Mouse (Mus musculus) heart, postnatal 0 days (tissue): ENCODE data around the gene Ufl1. TPM values are rescaled to one million over a fixed set of nuclear protein-coding genes. Genes with fewer than 3 reads are reported as not detected.
"Not testable (repeated sequence)": the region's sequence is repeated elsewhere in the genome, so short reads cannot be mapped to it uniquely, and the experiment has no call there.

ENCODE experiments used
- ATAC-seq: fragments of 200-750 bp; cut with Nextera tagmentation; 2 replicates; pipeline ENCODE4 v1.8.0; 2017; ENCODE audit warnings: low read depth, moderate number of reproducible peaks, moderate library complexity; ENCODE audit not compliant: insufficient read depth
- DNase-seq: peaks from one replicate; pipeline ENCODE4 v3.0.0-alpha.2; 2016; ENCODE audit warnings: low spot score
- H3K27ac ChIP-seq: fragments of 300-500 bp; sonication (generic); 2 replicates; pipeline ENCODE4 v1.5.1; 2014; ENCODE audit warnings: low read depth, mild to moderate bottlenecking
- H3K27me3 ChIP-seq: fragments of 300-500 bp; sonication (generic); 2 replicates; pipeline ENCODE4 v1.6.1; 2014; ENCODE audit warnings: low read length, mixed read lengths; ENCODE audit not compliant: control insufficient read depth, insufficient read depth
- H3K36me3 ChIP-seq: fragments of 300-500 bp; sonication (generic); replicated peaks from 2 replicates; pipeline ENCODE4 v1.6.1; 2014; ENCODE audit warnings: low read length, mixed read lengths; ENCODE audit not compliant: control insufficient read depth, insufficient read depth
- H3K4me1 ChIP-seq: fragments of 300-500 bp; sonication (generic); 2 replicates; pipeline ENCODE4 v1.6.1; 2014; ENCODE audit warnings: antibody characterized with exemption; ENCODE audit not compliant: control insufficient read depth, insufficient read depth
- H3K4me2 ChIP-seq: fragments of 300-500 bp; sonication (generic); 2 replicates; pipeline ENCODE4 v1.6.1; 2014; ENCODE audit warnings: low read depth, mild to moderate bottlenecking, low read length, moderate library complexity
- H3K4me3 ChIP-seq: fragments of 300-500 bp; sonication (generic); 2 replicates; pipeline ENCODE4 v1.5.1; 2014; ENCODE audit warnings: low read depth, low read length
- H3K9ac ChIP-seq: fragments of 300-500 bp; sonication (generic); replicated peaks from 2 replicates; pipeline ENCODE4 v1.6.1; 2014; ENCODE audit warnings: low read depth, low read length, mixed read lengths
- H3K9me3 ChIP-seq: fragments of 300-500 bp; sonication (generic); replicated peaks from 2 replicates; pipeline ENCODE4 v1.6.1; 2016; ENCODE audit warnings: low read length; ENCODE audit not compliant: control insufficient read depth
- CTCF ChIP-seq: IDR thresholded peaks from 2 replicates; pipeline ENCODE4 v1.5.1; 2016; ENCODE audit warnings: antibody characterized with exemption, control low read depth, low read depth
- EP300 ChIP-seq: IDR thresholded peaks from 2 replicates; pipeline ENCODE4 v1.6.1; 2016; ENCODE audit warnings: antibody characterized with exemption, low read depth
- WGBS: fragments of 180-500 bp; shearing (Covaris S2); extraction: QIAGEN DNeasy Blood & Tissue Kit; methylation state at CpG from one replicate; pipeline ENCODE4 v1.1.7; 2014; 5-methylcytosine and 5-hydroxymethylcytosine counted together
- polyA plus RNA-seq: library from polyadenylated mRNA; unstranded; fragments of >200 nt; fragmentation: Nextera tagmentation; extraction: Ambion mirVana; gene quantifications from 2 replicates; pipeline ENCODE4 v1.2.1, GENCODE M21; 2015
- total RNA-seq: library from RNA; depleted of rRNA; stranded (reverse); fragments of >200 nt; gene quantifications from 2 replicates; pipeline ENCODE4 v1.2.3, GENCODE M21; 2014; ENCODE audit warnings: low replicate concordance

Ufl1 gene
- total and polyA plus RNA-seq, 2 experiments from 2014 or later: 3.5 to 46.3 TPM

DNA sequence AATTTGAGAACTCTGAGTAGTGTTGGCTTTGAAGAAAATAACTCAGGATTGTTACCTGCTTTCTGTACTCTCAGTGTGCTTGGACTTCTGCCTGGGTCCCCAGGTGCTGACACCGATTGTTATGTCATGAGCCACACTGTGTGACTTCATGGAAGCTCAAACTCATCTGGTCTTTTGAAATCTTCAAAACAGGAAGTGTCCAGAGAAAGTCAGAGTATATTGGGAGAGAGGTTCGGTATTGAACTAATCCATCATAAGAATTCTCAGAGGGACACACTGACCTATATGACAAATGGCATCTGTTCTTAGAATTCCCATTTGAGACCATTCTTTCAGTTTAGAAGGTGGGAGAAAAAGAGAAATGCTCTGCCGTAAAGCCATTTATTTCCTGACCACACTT, 38.8 kb downstream of the Ufl1 start, which contains the start of gene Fhl5:
Gene Fhl5, minus strand, starts transcription at position 101 of the 400 bp plus-strand sequence.
- Histone ChIP-seq H3K36me3 (no peaks in the 10 kb centered on the region; the same call in 1 of the 2 replicates), H3K27ac (no peak within 1 kb of the TSS), H3K4me1 (no peaks in the 10 kb centered on the region), H3K4me2 (no peak within 1 kb of the TSS), H3K4me3 (no peak within 1 kb of the TSS), H3K9me3 (no peaks in the 10 kb centered on the region), H3K9ac (no peak within 1 kb of the TSS), H3K27me3 (no peaks in the 10 kb centered on the region)
- DNase-seq: no peak
- 82% methylated on average over 3 of the region's 3 CpGs for WGBS
- ATAC-seq: no peak
- TF ChIP-seq EP300 (no peak), CTCF (no peak)

- ATAC-seq, DNase-seq, H3K27me3 ChIP-seq, H3K4me2 ChIP-seq, H3K9me3 ChIP-seq, H3K9ac ChIP-seq, H3K36me3 ChIP-seq, H3K27ac ChIP-seq, H3K4me3 ChIP-seq, H3K4me1 ChIP-seq: not testable (repeated sequence)
- WGBS: 73% methylated on average over 1 of the region's 1 CpGs
Measured at GRCm38 (mm10) chr4:25235663-25236062, 46.0 kb downstream of the Ufl1 start.

DNA sequence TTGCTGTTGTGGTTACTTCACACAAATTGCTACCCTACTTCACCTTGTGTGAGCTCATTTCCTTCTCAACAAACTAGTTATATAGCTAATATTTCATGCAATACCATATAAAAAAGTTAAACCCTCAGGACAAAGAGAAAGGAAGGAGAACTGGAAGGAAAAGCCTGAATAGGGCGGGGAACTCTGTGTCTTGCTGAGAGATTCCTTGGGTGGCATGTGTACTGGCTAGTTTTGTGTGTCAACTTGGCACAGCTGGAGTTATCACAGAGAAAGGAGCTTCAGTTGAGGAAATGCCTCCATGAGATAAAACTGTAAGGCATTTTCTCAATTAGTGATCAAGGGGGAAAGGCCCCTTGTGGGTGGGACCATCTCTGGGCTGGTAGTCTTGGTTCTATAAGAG, 47.9 kb downstream of the Ufl1 start:
- H3K27ac ChIP-seq, ATAC-seq, H3K27me3 ChIP-seq, H3K9ac ChIP-seq, H3K4me1 ChIP-seq, H3K4me3 ChIP-seq, H3K4me2 ChIP-seq, H3K9me3 ChIP-seq, DNase-seq, H3K36me3 ChIP-seq: not testable (repeated sequence)
- WGBS: 83% methylated on average over 1 of the region's 1 CpGs

DNA sequence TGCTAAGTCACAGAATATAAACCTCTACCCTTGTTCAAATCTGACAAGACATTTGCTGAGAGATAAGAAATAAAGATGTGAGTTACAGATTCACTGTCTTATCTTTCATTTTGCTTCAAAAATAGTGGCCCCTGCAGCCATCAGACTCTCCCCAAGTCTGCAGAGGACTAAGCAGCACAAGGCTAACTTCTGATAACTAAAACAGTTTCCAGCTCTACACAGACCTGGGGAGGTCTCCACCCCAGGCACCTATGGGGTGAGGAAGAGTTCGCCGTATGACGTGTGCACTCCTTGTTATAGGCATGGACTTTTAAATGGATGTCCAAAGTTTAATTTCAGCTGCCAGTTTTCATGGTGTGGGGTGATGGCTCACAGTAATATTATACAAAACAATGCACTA, 49.1 kb downstream of the Ufl1 start:
- Histone ChIP-seq H3K4me1 (no peaks in the 10 kb centered on the region), H3K27me3 (no peaks in the 10 kb centered on the region), H3K9ac (no peak overlapping the region), H3K4me2 (no peak overlapping the region), H3K36me3 (no peaks in the 10 kb centered on the region), H3K27ac (no peak overlapping the region), H3K9me3 (no peaks in the 10 kb centered on the region), H3K4me3 (no peak overlapping the region)
- DNase-seq (no peak), ATAC-seq (no peak)
- 85% methylated on average over 3 of the region's 3 CpGs for WGBS
- TF ChIP-seq CTCF: no peak
- no peak for TF ChIP-seq EP300

DNA sequence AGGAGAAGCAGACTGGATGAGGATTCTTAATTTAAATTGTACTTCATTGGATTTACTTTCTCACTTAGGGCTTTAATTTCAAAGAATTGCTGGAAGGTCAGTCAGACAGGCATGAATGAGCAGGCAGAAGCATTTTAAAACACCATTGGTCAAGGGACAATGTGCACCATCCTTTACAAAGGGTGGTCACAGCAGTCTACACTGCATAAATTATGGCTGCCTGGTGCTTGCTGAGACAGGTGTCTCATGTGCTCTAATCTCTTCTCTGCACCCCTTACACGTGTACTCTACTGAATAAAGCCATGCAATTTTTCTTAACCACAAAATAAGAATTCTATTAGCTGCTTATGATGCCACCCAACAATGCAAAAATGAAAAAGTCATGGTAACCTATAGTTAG, 54.1 kb downstream of the Ufl1 start:
- 30% methylated on average over 1 of the region's 1 CpGs for WGBS
- Histone ChIP-seq H3K9me3 (no peaks in the 10 kb centered on the region), H3K27me3 (no peaks in the 10 kb centered on the region), H3K4me2 (no peak overlapping the region), H3K4me1 (no peaks in the 10 kb centered on the region), H3K4me3 (no peak overlapping the region), H3K9ac (no peak overlapping the region), H3K36me3 (no peaks in the 10 kb centered on the region), H3K27ac (no peak overlapping the region)
- TF ChIP-seq CTCF: no peak
- no peak for DNase-seq
- ATAC-seq: no peak

- Histone ChIP-seq H3K27ac (no peak overlapping the region), H3K27me3 (no peaks in the 10 kb centered on the region), H3K4me2 (no peak overlapping the region), H3K36me3 (no peaks in the 10 kb centered on the region), H3K9ac (no peak overlapping the region), H3K4me3 (no peak overlapping the region), H3K9me3 (no peaks in the 10 kb centered on the region), H3K4me1 (no peaks in the 10 kb centered on the region)
- TF ChIP-seq CTCF (no peak), EP300 (no peak)
- no peak for ATAC-seq
- no peak for DNase-seq
Measured at GRCm38 (mm10) chr4:25221927-25222326, 59.7 kb downstream of the Ufl1 start.
